In the genomic region with DNA sequence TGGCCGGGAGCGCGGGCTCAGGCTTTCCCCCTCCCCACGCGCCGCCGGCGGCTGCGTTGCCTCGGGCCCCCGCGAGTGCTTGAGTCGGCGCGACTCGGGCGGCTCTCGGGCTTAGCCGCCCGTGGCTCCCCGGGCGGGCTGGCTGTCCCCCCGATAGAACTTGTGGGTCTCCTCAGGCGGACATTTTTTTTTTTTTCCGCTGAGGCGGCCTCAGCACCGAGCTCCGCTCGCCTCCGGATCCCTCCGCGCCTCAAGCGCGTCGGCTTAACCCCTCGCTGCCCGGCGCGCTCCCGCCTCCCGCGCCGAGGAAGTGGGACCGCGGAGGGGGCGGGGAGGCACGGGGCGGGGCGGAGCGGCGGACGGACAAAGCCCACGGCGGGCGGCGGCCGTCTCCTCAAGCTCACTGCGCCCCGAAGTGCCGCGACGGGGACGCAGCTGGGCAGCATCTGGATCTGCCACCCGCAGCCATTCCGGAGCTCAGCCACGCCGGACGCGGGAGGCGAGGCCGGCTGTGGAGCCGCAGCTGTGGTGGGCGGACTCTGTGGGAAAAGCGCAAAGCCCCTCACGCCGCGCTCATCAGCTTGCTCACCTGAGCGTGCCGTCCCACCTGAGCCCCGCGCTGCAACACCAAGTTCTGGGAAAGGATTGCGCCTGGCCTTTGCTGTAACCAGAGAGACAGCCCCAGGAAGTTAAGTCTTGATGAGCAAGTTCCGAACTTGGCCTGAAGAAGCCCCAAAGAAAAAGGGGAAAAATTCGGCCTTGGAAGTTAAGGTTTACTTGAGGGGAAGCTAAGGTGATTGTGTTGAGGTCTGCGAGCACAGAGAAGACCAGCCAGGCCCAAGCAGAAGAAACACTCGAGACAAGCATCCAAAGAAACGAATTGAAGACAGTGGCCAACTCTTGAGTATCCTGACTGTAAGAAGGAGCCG, we compare ENCODE assay signal across 8 mouse cellular contexts. TPM values are rescaled to one million over a fixed set of nuclear protein-coding genes. Genes with fewer than 3 reads are reported as not detected.
A peak's percentile ranks its signal among the peaks of the same experiment; 100 is the strongest.
DNase-seq lines count a peak whose midpoint lies in the region; ATAC-seq and TF ChIP-seq lines count a peak whose summit lies in the region.

A gene (minus strand): TSS at position 250 of the 929 bp plus-strand sequence.

- no peak for TF ChIP-seq CTCF in heart, postnatal 0 days (IDR thresholded peaks at IDR 0.05; ENCODE audit: low read depth)

- WGBS in forebrain, embryonic 13.5 days, result 2% methylated on average over 87 of the region's 88 CpGs
- WGBS in heart, postnatal 0 days, result 2% methylated on average over 87 of the region's 88 CpGs
- WGBS in liver, embryonic 16.5 days (ENCODE audit: insufficient replicate concordance), result 2% methylated on average over 79 of the region's 88 CpGs
- 2% methylated on average over 88 of the region's 88 CpGs for WGBS in neural tube, embryonic 12.5 days

- H3K4me1 ChIP-seq in forebrain, embryonic 13.5 days, result peaks cover 23% of the 10 kb centered on the region
- peaks cover 12% of the 10 kb centered on the region; the same call in 1 of the 2 replicates for H3K4me1 ChIP-seq in heart, postnatal 0 days (ENCODE audit: control insufficient read depth, insufficient read depth)
- peaks cover 13% of the 10 kb centered on the region for H3K4me1 ChIP-seq in liver, embryonic 16.5 days (ENCODE audit: control insufficient read depth, low read depth, low read length)
- peaks cover 12% of the 10 kb centered on the region for H3K4me1 ChIP-seq in neural tube, embryonic 12.5 days

- ATAC-seq in forebrain, embryonic 13.5 days, result peak; percentile 88
- peak; percentile 82 for ATAC-seq in heart, postnatal 0 days (ENCODE audit: insufficient read depth, low read depth)
- ATAC-seq in liver, embryonic 16.5 days (ENCODE audit: low read depth), result peak; percentile 83
- peak; percentile 86 for ATAC-seq in neural tube, embryonic 12.5 days (ENCODE audit: low FRiP score, low read depth)

- TF ChIP-seq EP300 in heart, postnatal 0 days (IDR thresholded peaks at IDR 0.05; ENCODE audit: low read depth), result peak; percentile 77; the same call in 1 of the 2 replicates

- peaks cover 5% of the 10 kb centered on the region for H3K27me3 ChIP-seq in forebrain, embryonic 13.5 days
- H3K27me3 ChIP-seq in heart, postnatal 0 days (ENCODE audit: control insufficient read depth, insufficient read depth, low read length), result no peaks in the 10 kb centered on the region
- H3K27me3 ChIP-seq in liver, embryonic 16.5 days (ENCODE audit: control insufficient read depth, insufficient read depth, low read depth, low read length), result no peaks in the 10 kb centered on the region
- H3K27me3 ChIP-seq in neural tube, embryonic 12.5 days (replicated peaks), result no peaks in the 10 kb centered on the region

- H3K27ac ChIP-seq in forebrain, embryonic 13.5 days, result peak within 1 kb of the TSS; percentile 96
- peak within 1 kb of the TSS; percentile 97 for H3K27ac ChIP-seq in heart, postnatal 0 days (ENCODE audit: low read depth)
- H3K27ac ChIP-seq in liver, embryonic 16.5 days (ENCODE audit: low read length), result peak within 1 kb of the TSS; percentile 87
- H3K27ac ChIP-seq in neural tube, embryonic 12.5 days, result peak within 1 kb of the TSS; percentile 92

- DNase-seq in ES-CJ7 (ENCODE audit: low read depth, low spot score), result peak; percentile 90
- DNase-seq in c-Kit-positive CD71-positive TER-119-positive erythroid progenitor cells, embryonic 14.5 days (ENCODE audit: low spot score), result peak; percentile 79
- DNase-seq in heart, postnatal 0 days (ENCODE audit: low spot score), result peak; percentile 92
- DNase-seq in kidney, postnatal 36 days, result peak; percentile 86 to 92
- DNase-seq in telencephalon, adult 2 months (ENCODE audit: low read depth, low spot score), result peak; percentile 88

- H3K4me3 ChIP-seq in forebrain, embryonic 13.5 days, result peak within 1 kb of the TSS; percentile 99
- H3K4me3 ChIP-seq in heart, postnatal 0 days (ENCODE audit: low read depth, low read length), result peak within 1 kb of the TSS; percentile 100
- peak within 1 kb of the TSS; percentile 97 for H3K4me3 ChIP-seq in liver, embryonic 16.5 days (ENCODE audit: low read depth, low read length)
- peak within 1 kb of the TSS; percentile 96 for H3K4me3 ChIP-seq in neural tube, embryonic 12.5 days

- H3K9me3 ChIP-seq in forebrain, embryonic 13.5 days (replicated peaks), result no peaks in the 10 kb centered on the region
- no peaks in the 10 kb centered on the region for H3K9me3 ChIP-seq in heart, postnatal 0 days (replicated peaks; ENCODE audit: control insufficient read depth, low read length)
- H3K9me3 ChIP-seq in liver, embryonic 16.5 days (replicated peaks; ENCODE audit: control insufficient read depth, low read length), result no peaks in the 10 kb centered on the region
- no peaks in the 10 kb centered on the region for H3K9me3 ChIP-seq in neural tube, embryonic 12.5 days

- H3K36me3 ChIP-seq in forebrain, embryonic 13.5 days (ENCODE audit: poor library complexity, severe bottlenecking), result peaks cover 11% of the 10 kb centered on the region
- H3K36me3 ChIP-seq in heart, postnatal 0 days (replicated peaks; ENCODE audit: control insufficient read depth, insufficient read depth, low read length), result 0 out of 2 replicates have a peak, but pooled peaks cover under 1% of the 10 kb centered on the region
- H3K36me3 ChIP-seq in liver, embryonic 16.5 days (ENCODE audit: control insufficient read depth, insufficient read depth), result no peaks in the 10 kb centered on the region
- H3K36me3 ChIP-seq in neural tube, embryonic 12.5 days, result no peaks in the 10 kb centered on the region

- H3K4me2 ChIP-seq in forebrain, embryonic 13.5 days, result peak within 1 kb of the TSS; percentile 81
- peak within 1 kb of the TSS; percentile 89 for H3K4me2 ChIP-seq in heart, postnatal 0 days (ENCODE audit: low read depth, low read length)
- H3K4me2 ChIP-seq in liver, embryonic 16.5 days (ENCODE audit: low read depth, low read length), result peak within 1 kb of the TSS; percentile 97
- peak within 1 kb of the TSS; percentile 76 for H3K4me2 ChIP-seq in neural tube, embryonic 12.5 days (replicated peaks)

- H3K9ac ChIP-seq in forebrain, embryonic 13.5 days, result peak within 1 kb of the TSS; percentile 99
- H3K9ac ChIP-seq in heart, postnatal 0 days (replicated peaks; ENCODE audit: low read depth, low read length), result peak within 1 kb of the TSS; percentile 99
- H3K9ac ChIP-seq in liver, embryonic 16.5 days (ENCODE audit: low read depth, low read length), result peak within 1 kb of the TSS; percentile 97
- H3K9ac ChIP-seq in neural tube, embryonic 12.5 days, result peak within 1 kb of the TSS; percentile 99

RNA-seq across cellular contexts. Expression of the gene that starts here (rescaled TPM):
- 83.1 and 84.3 TPM in 2 replicates for polyA plus RNA-seq in forebrain, embryonic 13.5 days (2015; fragmentation: Nextera tagmentation; extraction: Ambion mirVana)
- total RNA-seq in heart, postnatal 0 days (2014; rRNA removed; ENCODE audit: low replicate concordance), result 55.2 and 69.4 TPM in 2 replicates
- polyA plus RNA-seq in heart, postnatal 0 days (2015; fragmentation: Nextera tagmentation; extraction: Ambion mirVana), result 14.3 and 14.8 TPM in 2 replicates
- polyA plus RNA-seq in liver, embryonic 16.5 days (2015; fragmentation: Nextera tagmentation; extraction: Ambion mirVana), result 8.2 and 8.6 TPM in 2 replicates
- 197 and 213 TPM in 2 replicates for polyA plus RNA-seq in neural tube, embryonic 12.5 days (2016; fragmentation: Nextera tagmentation; extraction: Ambion mirVana)

Comparison
In these comparisons a context has a peak if more than half of its experiments do, and no peak if none do; other contexts are left out.
1. Peak in every context shown above with its lines: DNase-seq, ATAC-seq, H3K4me3 ChIP-seq and H3K27ac ChIP-seq.